Mouse (Mus musculus) left cerebral cortex, postnatal 10 days (tissue): ENCODE data around the gene P2ry6. TPM values are rescaled to one million over a fixed set of nuclear protein-coding genes. Genes with fewer than 3 reads are reported as not detected.

Source experiments
- DNase-seq, 2 experiments: peaks; one replicate each; pipeline ENCODE4 v3.0.0; 2021 to 2022; ENCODE audit warnings: low spot score in 2 of 2, mixed read lengths in 1 of 2; ENCODE audit errors: extremely low spot score in 1 of 2
- intact Hi-C: fragments of 180-260 bp; cut with DNase I; formaldehyde crosslinking; loops from one replicate; pipeline ENCODE4 v1.15.1; 2025
- total RNA-seq, 2 experiments: library from RNA; stranded (reverse); gene quantifications; 2 replicates each; pipeline ENCODE4 v1.2.3; 2021

Gene P2ry6
- total RNA-seq, 2 experiments from 2014 or later, result 3.5 to 4.0 TPM

DNA sequence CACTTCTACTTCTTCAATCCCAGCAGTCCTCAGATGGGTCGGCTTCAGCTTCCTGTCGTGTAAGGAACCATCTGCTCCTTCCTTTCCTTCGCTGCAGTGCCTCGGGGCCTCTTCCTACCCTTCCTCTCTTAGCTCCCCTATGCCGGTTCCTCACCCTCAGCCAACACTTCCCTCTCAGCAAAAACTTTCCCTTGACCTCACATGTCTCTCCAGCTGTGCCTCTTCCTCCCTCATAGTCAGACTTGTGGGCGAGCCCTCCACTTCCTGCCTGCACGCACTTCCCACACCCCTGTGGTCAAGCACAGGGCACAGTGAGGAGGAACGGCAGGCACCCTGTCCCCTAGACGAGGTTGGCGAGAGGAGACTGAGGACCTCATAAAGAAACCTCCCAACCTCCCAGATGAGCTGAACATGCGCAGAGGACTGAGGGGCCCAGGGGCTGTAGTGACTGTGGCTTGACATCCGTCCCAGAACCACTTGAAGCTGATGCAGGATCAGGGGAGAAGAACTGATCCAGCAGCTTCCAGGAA is 23.9 kb downstream of the P2ry6 start:
- intact Hi-C loops, result no loop called here
- peak in 1 of 2 experiments; percentile 65 for DNase-seq

DNA sequence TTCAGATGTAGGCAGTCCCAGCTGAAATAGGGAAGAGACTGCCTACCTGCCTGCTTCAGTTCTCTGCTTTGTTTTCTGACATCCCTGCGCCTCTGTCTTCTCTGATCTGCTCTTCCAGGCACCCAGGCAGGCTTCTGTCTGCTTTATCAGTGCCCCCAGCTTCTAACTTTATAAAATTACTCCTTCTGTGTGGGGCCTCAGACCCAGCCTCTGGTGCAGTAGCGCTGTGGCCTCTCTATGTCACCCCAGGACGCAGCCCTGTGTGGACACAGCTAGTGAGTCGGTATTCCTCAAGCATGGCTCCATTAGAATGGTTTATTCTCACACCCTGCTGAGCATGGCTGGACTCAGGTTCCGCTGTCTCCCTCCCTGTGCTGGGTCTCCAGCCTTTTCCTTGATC is 24.4 kb downstream of the P2ry6 start:
- intact Hi-C loops, result no loop called here
- no peak for DNase-seq

DNA sequence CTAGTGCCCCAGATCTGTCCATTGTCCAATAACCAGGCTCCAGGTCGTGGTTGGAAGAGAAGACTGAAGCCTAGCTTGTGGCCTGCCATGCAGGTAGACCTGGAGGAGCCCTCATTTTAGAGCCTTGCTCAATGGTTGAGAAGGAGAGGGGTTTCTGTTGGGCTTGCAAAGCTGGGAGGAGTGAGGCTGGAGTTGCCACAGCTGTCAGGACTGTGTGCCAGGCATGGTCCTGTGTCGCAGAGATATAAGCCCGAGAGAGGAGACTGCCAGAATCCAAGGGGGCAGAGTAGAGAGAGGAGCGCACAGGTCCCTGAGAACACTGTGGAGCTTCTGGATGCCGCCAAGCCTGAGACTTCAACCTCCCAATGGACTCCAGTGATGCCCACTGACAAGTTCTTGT is 29.7 kb downstream of the P2ry6 start:
- no peak for DNase-seq
- intact Hi-C loops, result no loop called here

DNA sequence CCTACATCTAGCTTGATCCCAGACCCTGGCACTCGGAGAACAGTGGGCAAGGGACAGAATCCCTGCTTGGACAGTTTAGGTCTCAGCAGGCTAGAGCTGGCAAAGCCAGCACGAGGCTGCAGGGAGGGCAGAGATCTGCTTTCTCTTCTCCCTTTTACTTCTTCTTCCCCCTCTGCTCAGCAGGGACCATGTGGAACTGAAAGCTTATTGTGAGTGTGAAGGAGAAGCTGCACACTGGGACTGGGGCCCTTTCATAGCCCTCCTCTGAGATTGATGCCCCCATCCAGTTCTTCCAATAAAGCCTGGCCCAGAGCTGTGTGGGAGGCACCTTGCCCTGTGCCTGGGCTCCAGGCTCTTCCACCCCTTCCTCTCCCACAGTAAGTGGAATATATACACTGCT is 30.1 kb downstream of the P2ry6 start:
- intact Hi-C loops, result no loop called here
- DNase-seq, result no peak

DNA sequence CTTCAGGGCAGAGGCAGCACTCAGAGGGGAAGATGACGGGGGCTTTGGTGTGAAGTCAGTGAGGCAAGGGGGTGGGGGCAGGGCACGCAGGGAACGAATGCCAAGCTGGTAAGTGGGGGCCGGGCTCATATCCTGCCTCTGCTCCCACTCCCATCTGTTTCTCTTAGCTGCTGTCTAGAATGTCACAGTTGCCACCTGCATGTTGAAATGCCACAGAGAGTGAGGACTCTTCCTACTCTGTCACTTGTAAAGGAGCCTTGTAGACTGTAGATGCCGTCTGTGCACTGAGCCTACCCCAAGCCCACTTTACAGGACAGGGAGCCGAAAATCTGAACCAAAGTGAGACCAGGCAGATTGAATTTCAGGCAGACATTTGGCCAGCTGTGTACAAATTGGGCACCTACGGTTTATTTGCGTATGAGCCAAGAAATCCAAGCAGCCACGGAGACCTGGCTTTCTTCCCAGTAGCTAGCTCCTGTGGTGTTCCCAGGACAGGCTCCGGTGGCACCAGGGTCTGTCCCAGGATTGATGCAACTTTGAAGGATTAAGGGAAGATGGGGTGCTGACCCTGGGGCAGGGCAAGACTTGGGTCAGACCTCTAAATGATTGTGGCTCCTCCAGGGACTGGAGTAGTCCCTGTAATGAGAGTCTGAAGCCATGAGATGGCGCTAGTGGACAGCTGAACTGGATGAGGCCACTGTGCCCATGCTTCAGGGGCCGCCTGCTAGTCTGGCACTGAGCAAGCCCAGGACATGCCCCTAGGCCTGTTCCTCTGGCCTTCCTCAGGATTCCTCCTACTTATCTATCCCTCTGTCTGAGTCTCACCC is 31.4 kb downstream of the P2ry6 start:
- DNase-seq, result peak; percentile 52 to 77
- intact Hi-C loops, result no loop called here

DNA sequence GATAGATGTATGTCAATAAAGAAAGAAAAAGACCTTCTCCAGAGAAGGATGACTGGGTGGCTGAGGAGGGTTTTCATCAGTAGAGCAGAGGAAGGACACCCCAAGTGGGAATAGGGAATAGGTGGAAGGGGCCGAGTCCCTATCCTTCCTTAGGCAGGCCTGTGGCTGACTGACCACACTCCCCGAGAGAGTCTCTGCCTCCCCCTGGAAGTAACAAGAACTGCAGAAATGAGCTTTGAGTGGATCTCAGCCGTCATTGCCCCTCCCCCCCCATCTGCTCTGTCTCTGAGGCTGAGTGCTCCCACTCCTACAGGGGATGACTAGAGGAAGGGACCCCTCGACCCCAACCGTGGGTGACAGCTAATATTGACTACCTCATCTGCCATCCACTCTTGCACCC is 33.3 kb downstream of the P2ry6 start:
- intact Hi-C loops, result no loop called here
- DNase-seq, result peak in 1 of 2 experiments; percentile 27

DNA sequence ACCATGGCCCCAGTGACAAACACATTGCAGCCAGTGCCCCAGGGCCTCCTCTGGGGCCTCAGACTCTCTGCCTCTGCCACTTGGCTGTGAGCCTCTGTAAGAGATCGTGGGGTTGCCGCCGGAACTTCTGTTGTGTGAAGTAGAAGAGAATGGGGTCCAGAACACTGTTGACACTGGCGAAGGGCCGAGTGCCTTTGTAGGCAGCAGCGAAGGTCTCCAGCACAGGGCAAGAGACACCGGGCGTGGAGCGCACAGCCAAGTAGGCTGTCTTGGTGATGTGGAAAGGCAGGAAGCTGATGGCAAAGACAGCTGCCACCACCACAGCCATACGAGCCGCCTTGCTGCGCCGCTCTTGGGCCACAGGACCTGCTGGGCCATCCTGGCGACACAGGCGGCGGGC is 36.3 kb downstream of the P2ry6 start:
- intact Hi-C loops, result no loop called here
- peak in 1 of 2 experiments; percentile 35 for DNase-seq

DNA sequence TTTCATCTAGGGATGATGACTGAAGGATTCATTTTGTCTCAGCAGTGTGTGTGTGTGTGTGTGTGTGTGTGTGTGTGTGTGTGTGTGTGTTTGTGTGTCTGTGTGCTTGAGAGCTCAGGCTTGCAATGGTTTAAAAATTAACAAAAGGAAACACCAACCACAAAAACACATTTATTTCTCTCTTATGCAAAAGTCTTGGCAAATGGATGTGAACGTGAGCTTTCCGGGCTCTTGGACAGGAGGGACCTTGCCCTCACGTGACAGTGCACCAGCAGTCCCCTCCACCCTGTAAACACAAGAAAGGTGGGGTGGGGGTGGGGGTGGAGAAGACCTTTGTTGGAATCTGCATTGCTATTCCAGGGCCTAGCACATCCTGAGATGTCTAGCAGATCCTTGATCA is 37.0 kb downstream of the P2ry6 start:
- no peak for DNase-seq
- intact Hi-C loops, result no loop called here

DNA sequence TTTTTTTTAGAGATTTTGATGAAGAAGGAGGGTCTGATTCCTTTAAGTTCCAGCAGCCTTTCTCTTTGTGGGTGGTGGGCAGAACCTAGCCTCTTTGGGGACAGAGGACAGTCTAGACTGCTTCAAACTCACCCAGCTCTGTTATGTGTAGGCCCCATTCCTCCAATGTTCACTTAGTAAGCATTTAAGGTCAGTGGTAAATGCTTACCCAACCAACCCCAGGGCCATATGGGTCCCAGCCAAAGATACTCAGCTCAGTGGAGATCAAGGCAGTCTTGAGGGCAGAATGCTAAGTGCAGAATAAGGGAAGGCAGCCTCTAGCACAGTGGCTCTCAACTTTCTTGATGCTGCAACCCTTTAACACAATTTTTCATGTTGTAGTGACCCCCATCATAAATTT is 40.9 kb downstream of the P2ry6 start:
- DNase-seq, result no peak
- intact Hi-C loops, result loop anchor here (2.0 kb wide), 1 partner anchor 27 kb away; no protein-coding TSS in a partner anchor

DNA sequence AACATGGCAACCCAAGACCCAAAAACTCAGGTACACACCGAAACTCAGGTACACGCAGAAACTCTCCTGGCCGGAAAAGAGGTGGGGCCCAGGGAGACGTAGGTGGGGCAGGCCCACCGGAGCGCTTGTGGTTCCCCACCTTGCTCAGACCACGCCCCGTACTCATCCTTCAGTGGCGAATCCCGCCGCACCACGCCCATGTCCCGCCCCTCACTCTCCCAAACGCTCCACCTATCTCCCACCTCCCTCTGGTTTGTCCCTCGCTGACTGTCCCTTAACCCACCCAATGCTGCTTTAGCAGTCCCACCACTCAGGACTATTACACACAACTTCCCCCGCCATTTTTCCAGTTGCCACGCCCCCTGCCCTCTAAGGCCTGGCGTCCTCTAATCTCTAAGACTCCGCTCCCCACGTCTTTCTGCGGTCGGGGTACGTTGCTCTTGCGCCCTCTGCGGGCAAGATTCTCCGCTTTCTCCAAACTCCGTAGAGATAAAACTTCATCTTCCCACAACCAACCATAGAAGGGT is 41.9 kb downstream of the P2ry6 start:
- intact Hi-C loops, result loop anchor here (2.0 kb wide), 1 partner anchor 26 kb away; no protein-coding TSS in a partner anchor
- DNase-seq, result peak; percentile 53 to 89

DNA sequence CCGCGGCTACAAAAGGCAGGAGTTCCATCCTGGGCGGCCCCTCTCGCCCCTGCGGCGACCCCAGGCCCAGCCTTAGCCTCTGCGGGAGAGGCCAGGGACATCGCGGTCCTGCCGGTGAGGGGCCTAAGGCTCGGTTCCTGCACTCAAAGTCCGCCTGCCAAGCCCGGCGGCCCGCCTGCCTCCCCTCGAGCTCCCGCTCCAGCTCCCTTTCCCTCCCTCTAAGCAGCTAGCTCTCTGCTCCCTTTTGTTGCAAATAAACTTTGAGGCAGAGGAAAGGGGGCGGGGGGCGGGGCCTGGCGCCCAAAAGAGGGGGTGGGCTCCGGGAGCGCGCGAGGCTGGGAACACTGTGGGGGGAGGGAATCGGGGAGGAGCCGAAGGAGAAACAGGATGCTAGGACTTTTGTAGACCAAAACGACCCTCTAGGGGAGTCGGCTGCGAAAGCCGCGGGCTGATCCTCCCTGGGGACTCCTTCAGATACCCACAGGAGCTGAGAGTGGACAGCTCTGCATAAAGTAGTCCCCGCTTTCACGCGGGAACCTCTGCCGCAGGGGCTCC is 42.4 kb downstream of the P2ry6 start, which contains the start of gene Arhgef17:
Arhgef17 (minus strand) TSS at position 182 of the 555 bp plus-strand sequence.
- intact Hi-C loops, result loop anchor here (2.0 kb wide), 1 partner anchor 25 kb away; no protein-coding TSS in a partner anchor
- peak in 1 of 2 experiments; percentile 82 for DNase-seq

DNA sequence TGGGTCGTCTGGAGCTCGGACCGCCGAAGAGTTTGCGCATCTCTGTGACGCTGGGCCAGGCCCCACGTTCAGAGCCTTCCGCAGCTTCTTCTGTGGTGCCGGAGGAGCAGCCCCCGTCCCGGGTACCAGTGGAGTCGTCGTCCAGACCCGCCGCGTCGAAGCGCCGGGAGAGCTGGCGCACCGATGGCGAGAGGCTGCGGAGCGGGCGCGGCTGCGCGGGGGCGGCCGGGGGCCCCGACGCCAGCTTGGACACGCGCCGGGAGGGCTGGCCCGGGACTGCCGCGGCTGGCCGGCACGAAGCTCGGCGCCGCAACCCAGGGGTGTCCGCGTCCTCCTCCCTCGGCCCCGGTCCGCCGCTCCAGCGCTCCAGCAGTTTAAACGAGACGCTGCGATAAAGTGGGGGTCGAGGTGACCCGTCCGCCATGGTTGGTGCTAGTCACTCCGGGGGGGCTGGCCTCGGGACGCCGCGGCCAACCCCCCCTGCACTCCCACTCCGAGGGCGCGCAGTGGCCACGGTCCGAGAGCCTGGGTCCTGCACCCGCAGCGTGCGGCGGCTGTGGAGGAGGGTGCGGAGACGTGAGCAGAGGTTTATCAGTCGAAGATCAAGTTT is 43.0 kb downstream of the P2ry6 start:
- intact Hi-C loops, result no loop called here
- DNase-seq, result peak in 1 of 2 experiments; percentile 61

DNA sequence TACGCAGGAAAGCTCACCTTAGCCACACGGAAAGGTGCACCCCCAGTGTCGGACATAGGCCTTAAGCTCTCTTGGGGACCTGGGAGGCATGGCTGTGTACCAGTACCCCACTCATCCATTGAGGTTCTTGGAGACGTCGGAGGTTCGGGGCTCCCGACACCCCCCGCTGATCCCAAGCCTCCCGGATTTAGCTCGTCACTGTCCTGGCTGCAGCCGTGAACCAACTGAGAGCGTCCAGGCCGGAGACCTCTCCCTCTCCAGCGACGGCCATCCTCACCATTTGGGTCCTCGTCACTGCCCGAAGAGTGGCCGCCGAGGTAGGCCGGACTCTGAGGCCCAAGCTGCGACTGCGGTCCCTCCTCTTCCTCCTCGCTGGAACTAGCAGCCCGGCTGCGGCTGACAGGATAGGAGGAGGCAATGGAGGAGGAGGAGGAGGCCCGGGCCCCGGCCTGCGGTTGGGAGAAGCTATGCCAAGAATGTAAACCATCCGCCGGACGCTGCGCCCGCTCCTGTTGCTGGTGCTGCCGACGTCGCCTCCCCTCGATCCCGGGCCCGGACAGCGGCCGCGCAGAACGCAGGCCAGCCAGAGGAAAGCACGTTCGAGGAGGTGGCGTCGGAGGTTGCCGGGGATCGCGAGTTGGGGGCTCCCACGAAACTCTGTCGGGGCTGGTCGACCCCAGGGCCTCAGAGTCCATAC is 43.7 kb downstream of the P2ry6 start:
- intact Hi-C loops, result no loop called here
- peak in 1 of 2 experiments; percentile 82 for DNase-seq

DNA sequence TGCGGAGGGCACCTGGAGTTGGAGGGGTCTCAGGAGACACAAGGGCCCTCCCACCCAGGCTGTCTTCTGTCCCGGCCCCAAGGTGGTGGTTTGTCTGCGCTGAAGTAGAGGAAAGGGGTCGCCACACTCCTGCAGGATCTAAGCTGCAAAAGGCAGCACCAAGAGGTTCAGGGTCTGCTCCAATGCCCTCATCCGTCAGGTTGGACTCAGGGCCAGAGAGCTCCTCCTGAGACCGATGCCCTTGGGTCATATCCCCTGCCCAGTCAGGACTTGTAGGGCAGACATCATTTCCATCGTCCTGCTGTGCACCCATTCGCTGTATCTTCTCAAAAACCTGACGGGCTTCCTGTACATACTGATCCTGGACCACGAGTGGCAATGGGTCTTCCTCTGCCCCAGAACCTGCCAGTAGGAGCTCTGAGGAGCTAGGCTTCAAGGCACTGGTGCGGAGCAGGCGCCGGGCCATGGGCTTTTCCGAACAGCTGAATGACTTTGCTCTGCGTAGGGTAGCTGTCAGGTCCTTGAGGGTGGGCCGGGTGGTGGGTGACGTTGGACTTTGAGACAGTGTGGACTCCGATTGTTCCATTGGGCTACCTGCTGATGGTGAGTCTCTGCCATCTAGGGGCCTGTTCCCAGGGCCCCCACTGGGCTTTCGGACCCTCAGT is 44.7 kb downstream of the P2ry6 start:
- peak in 1 of 2 experiments; percentile 28 for DNase-seq
- intact Hi-C loops, result no loop called here

DNA sequence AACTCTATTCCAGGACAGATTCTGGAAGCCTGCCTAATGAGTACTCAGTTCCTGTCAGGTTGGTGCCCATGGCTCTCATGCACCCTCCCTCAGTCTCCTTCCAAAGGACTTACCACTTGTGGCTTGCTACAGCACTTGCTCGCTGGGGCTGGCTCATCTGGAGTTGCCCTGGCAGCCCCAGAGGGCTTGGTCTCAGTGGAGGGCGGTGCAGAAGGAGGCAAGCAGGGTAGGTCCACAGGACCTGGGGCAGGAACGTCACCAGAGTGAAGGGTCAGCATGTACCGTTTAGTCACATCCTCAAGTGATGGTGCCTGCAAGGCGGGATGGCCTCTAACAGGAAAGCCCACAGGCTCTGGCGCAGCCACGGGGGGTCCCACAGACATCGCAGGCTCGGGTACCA is 46.0 kb downstream of the P2ry6 start:
- DNase-seq, result peak in 1 of 2 experiments; percentile 28
- intact Hi-C loops, result no loop called here

DNA sequence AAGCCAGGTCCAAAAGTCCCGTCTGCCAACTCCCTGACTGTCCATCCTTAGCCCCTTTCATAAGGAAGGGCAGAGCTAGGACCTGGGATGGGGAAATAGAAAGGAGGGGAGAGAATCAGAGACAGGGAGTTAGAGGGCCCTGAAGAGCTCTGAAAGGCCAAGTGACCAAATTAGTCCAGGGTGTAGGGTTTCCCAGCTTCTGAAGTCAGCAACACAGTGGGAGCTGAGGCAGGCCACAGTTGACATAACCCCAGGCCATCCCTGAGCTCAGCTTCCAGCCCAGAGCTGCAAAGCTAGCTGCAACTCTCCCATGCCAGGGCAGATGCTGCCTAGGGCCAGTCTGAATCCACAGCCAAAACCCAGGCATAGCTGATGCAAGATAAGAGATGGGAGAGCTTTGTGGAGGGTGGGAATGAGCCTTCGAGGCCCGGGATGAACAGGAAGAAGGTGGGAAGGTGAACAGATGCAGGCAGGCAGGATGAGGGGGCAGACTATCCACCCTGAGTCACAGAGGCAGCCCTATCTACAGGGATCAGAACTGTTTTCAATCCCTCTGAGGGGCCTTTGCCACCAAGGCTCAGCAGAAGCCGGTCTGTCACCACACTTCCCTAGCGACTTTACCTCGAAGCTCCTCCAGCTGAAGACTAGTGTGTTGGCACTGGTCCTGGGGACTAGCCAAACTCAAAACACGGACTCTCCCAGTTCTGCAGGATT is 47.0 kb downstream of the P2ry6 start:
- DNase-seq, result peak in 1 of 2 experiments; percentile 31
- intact Hi-C loops, result no loop called here

DNA sequence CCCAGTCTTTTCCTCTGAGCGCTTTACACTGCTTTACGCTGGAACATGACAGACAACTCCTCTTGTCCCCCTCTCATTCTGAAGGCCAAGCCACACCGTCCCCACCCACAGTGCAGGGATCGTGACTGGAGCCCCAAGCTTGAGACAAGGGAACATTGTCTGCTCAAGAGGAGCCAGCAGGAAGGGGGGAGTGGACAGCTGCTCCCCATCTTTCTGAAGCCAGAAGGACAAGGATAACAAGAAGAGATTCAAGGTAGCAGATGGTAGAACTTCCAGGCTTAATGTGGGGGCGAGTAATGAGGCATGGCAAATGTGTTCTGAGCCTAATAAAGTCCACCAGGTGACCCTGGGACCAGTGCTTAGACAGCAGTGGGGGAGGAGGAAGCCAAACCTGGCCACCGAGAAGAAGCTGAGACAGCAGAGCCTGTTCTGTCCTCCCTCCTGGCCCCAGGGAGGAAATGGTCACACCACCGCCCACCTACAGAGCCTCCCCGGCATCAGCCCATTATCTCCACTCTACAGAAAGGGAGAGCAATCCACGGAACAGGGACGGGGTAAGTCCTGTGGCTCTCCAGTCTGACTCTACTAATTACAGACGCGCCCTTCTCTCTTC is 48.0 kb downstream of the P2ry6 start:
- intact Hi-C loops, result no loop called here

More for the DNA sequence above, 48.0 kb downstream of the P2ry6 start:
- peak in 1 of 2 experiments; percentile 32 for DNase-seq
